In genomic region chr7:46218415-46218814, GRCm38 (mm10) we compare ENCODE assay signal across 8 mouse cellular contexts. TPM values are rescaled to one million over a fixed set of nuclear protein-coding genes. Genes with fewer than 3 reads are reported as not detected.
DNase-seq lines count a peak whose midpoint lies in the region; ATAC-seq lines count a peak whose summit lies in the region.

No protein-coding gene starts in this region.

- no peaks in the 10 kb centered on the region for H3K36me3 ChIP-seq in forebrain, embryonic 10.5 days (replicated peaks)
- H3K36me3 ChIP-seq in forebrain, embryonic 14.5 days (ENCODE audit: control insufficient read depth, insufficient read depth, low read length), result no peaks in the 10 kb centered on the region
- no peaks in the 10 kb centered on the region for H3K36me3 ChIP-seq in intestine, embryonic 14.5 days (ENCODE audit: control insufficient read depth, insufficient read depth, low read length)
- no peaks in the 10 kb centered on the region for H3K36me3 ChIP-seq in midbrain, embryonic 12.5 days

- no peaks in the 10 kb centered on the region for H3K9me3 ChIP-seq in forebrain, embryonic 10.5 days
- no peaks in the 10 kb centered on the region for H3K9me3 ChIP-seq in forebrain, embryonic 14.5 days (replicated peaks; ENCODE audit: control insufficient read depth, low read length)
- no peaks in the 10 kb centered on the region for H3K9me3 ChIP-seq in intestine, embryonic 14.5 days (ENCODE audit: control insufficient read depth, low read length)
- no peaks in the 10 kb centered on the region for H3K9me3 ChIP-seq in midbrain, embryonic 12.5 days

- no peak overlapping the region for H3K9ac ChIP-seq in forebrain, embryonic 14.5 days (ENCODE audit: low read length)
- no peak overlapping the region for H3K9ac ChIP-seq in intestine, embryonic 14.5 days (ENCODE audit: low read length)
- no peak overlapping the region for H3K9ac ChIP-seq in midbrain, embryonic 12.5 days (replicated peaks)

- no peak overlapping the region for H3K27ac ChIP-seq in forebrain, embryonic 10.5 days
- no peak overlapping the region for H3K27ac ChIP-seq in forebrain, embryonic 14.5 days (ENCODE audit: low read depth, low read length)
- no peak overlapping the region for H3K27ac ChIP-seq in intestine, embryonic 14.5 days (ENCODE audit: low read depth)
- H3K27ac ChIP-seq in midbrain, embryonic 12.5 days (replicated peaks), result no peak overlapping the region

- 15% methylated on average over 11 of the region's 11 CpGs for WGBS in forebrain, embryonic 10.5 days
- WGBS in forebrain, embryonic 14.5 days, result 8% methylated on average over 11 of the region's 11 CpGs
- 15% methylated on average over 11 of the region's 11 CpGs for WGBS in intestine, embryonic 14.5 days
- 13% methylated on average over 11 of the region's 11 CpGs for WGBS in midbrain, embryonic 12.5 days

- H3K4me3 ChIP-seq in forebrain, embryonic 10.5 days, result peak overlapping the region; percentile 11; the same call in 1 of the 2 replicates
- no peak overlapping the region for H3K4me3 ChIP-seq in forebrain, embryonic 14.5 days (ENCODE audit: low read depth, low read length)
- H3K4me3 ChIP-seq in intestine, embryonic 14.5 days (ENCODE audit: low read depth, low read length), result no peak overlapping the region
- H3K4me3 ChIP-seq in midbrain, embryonic 12.5 days, result no peak overlapping the region

- DNase-seq in forebrain, embryonic 10.5 days (ENCODE audit: extremely low spot score, low spot score), result peak; percentile 55
- no peak for DNase-seq in forebrain, embryonic 14.5 days (ENCODE audit: low spot score)
- DNase-seq in c-Kit-positive CD71-positive TER-119-negative erythroid progenitor cells, embryonic 14.5 days (ENCODE audit: low read depth), result peak; percentile 21
- DNase-seq in intestine, embryonic 14.5 days (ENCODE audit: low spot score), result peak; percentile 66
- no peak for DNase-seq in cerebellum, adult 11 months
- DNase-seq in urinary bladder, postnatal 25 days (ENCODE audit: low spot score), result no peak
- DNase-seq in heart, adult 18-20 months, result no peak

- peaks cover 15% of the 10 kb centered on the region for H3K4me1 ChIP-seq in forebrain, embryonic 10.5 days
- no peaks in the 10 kb centered on the region for H3K4me1 ChIP-seq in forebrain, embryonic 14.5 days (ENCODE audit: control insufficient read depth, insufficient read depth, low read length)
- H3K4me1 ChIP-seq in intestine, embryonic 14.5 days (replicated peaks; ENCODE audit: control insufficient read depth, insufficient read depth, low read length), result no peaks in the 10 kb centered on the region
- 0 out of 2 replicates have a peak, but pooled peaks cover 3% of the 10 kb centered on the region for H3K4me1 ChIP-seq in midbrain, embryonic 12.5 days

- ATAC-seq in forebrain, embryonic 14.5 days, result no peak
- ATAC-seq in intestine, embryonic 14.5 days (replicated peaks; ENCODE audit: low FRiP score, low TSS enrichment, low read depth), result peak; percentile 65
- ATAC-seq in midbrain, embryonic 12.5 days (ENCODE audit: low FRiP score, low read depth), result peak; percentile 63; the same call in 1 of the 2 replicates

- peaks cover 33% of the 10 kb centered on the region for H3K27me3 ChIP-seq in forebrain, embryonic 10.5 days (ENCODE audit: poor library complexity, severe bottlenecking)
- H3K27me3 ChIP-seq in forebrain, embryonic 14.5 days (replicated peaks; ENCODE audit: control insufficient read depth, insufficient read depth, low read length), result no peaks in the 10 kb centered on the region
- no peaks in the 10 kb centered on the region for H3K27me3 ChIP-seq in intestine, embryonic 14.5 days (replicated peaks; ENCODE audit: control insufficient read depth, insufficient read depth, low read length)
- H3K27me3 ChIP-seq in midbrain, embryonic 12.5 days, result peaks cover 36% of the 10 kb centered on the region

- H3K4me2 ChIP-seq in forebrain, embryonic 14.5 days (ENCODE audit: low read length), result no peak overlapping the region
- no peak overlapping the region for H3K4me2 ChIP-seq in intestine, embryonic 14.5 days (ENCODE audit: low read length)
- H3K4me2 ChIP-seq in midbrain, embryonic 12.5 days (replicated peaks), result peak overlapping the region; percentile 5; the same call in 1 of the 2 replicates

RNA-seq across cellular contexts. Expression of gene Ush1c, which starts 19.9 kb away (rescaled TPM):
- 3.6 and 4.4 TPM in 2 replicates for polyA plus RNA-seq in forebrain, embryonic 10.5 days (2016; fragmentation: Nextera tagmentation; extraction: Ambion mirVana)
- polyA plus RNA-seq in forebrain, embryonic 14.5 days (2014; fragmentation: Nextera tagmentation; extraction: Ambion mirVana), result 2.0 and 3.6 TPM in 2 replicates
- polyA plus RNA-seq in intestine, embryonic 14.5 days (2014; fragmentation: Nextera tagmentation; extraction: Ambion mirVana), result 36.6 and 36.8 TPM in 2 replicates
- 2.0 and 2.5 TPM in 2 replicates for polyA plus RNA-seq in midbrain, embryonic 12.5 days (2016; fragmentation: Nextera tagmentation; extraction: Ambion mirVana)
- total RNA-seq in heart, adult 18-20 months (2021), result 1 to 10 TPM; 4.5 to 4.8 TPM

RNA-seq across cellular contexts. Expression of gene Otog, which starts 22.4 kb away (rescaled TPM):
- polyA plus RNA-seq in forebrain, embryonic 10.5 days (2016; fragmentation: Nextera tagmentation; extraction: Ambion mirVana), result 0.07 TPM in 1 of 2 replicates, not detected in the other
- not detected in 2 replicates for polyA plus RNA-seq in forebrain, embryonic 14.5 days (2014; fragmentation: Nextera tagmentation; extraction: Ambion mirVana)
- polyA plus RNA-seq in intestine, embryonic 14.5 days (2014; fragmentation: Nextera tagmentation; extraction: Ambion mirVana), result 0.12 TPM in 1 of 2 replicates, not detected in the other
- polyA plus RNA-seq in midbrain, embryonic 12.5 days (2016; fragmentation: Nextera tagmentation; extraction: Ambion mirVana), result 0.12 and 0.15 TPM in 2 replicates
- under 1 TPM; 0.05 TPM for total RNA-seq in heart, adult 18-20 months (2021)

RNA-seq across cellular contexts. Expression of gene Abcc8, which starts 38.6 kb away (rescaled TPM):
- 1.5 TPM in 2 replicates for polyA plus RNA-seq in forebrain, embryonic 10.5 days (2016; fragmentation: Nextera tagmentation; extraction: Ambion mirVana)
- polyA plus RNA-seq in forebrain, embryonic 14.5 days (2014; fragmentation: Nextera tagmentation; extraction: Ambion mirVana), result 14.1 and 18.8 TPM in 2 replicates
- polyA plus RNA-seq in intestine, embryonic 14.5 days (2014; fragmentation: Nextera tagmentation; extraction: Ambion mirVana), result 2.4 and 7.6 TPM in 2 replicates
- 1.5 and 1.7 TPM in 2 replicates for polyA plus RNA-seq in midbrain, embryonic 12.5 days (2016; fragmentation: Nextera tagmentation; extraction: Ambion mirVana)
- 10 to 100 TPM; 40.7 to 52.5 TPM for total RNA-seq in heart, adult 18-20 months (2021)

Comparison
In these comparisons a context has a peak if more than half of its experiments do, and no peak if none do; other contexts are left out.
1. DNase-seq: peak in forebrain, embryonic 10.5 days (single experiment), c-Kit-positive CD71-positive TER-119-negative erythroid progenitor cells, embryonic 14.5 days (single experiment) and intestine, embryonic 14.5 days (single experiment); none in forebrain, embryonic 14.5 days (single experiment), cerebellum, adult 11 months (single experiment), urinary bladder, postnatal 25 days (single experiment) and heart, adult 18-20 months (0 of 2).